Mouse (Mus musculus) hindbrain, postnatal 0 days (tissue): ENCODE data around the gene Cib3. TPM values are rescaled to one million over a fixed set of nuclear protein-coding genes. Genes with fewer than 3 reads are reported as not detected.

Experiments
- ATAC-seq: fragments of 200-750 bp; cut with Nextera tagmentation; 2 replicates; pipeline ENCODE4 v1.8.0; 2017; ENCODE audit warnings: mild to moderate bottlenecking, moderate TSS enrichment, moderate library complexity
- DNase-seq: peaks from one replicate; pipeline ENCODE4 v3.0.0-alpha.2; 2015; ENCODE audit warnings: low spot score
- H3K27ac ChIP-seq: fragments of 300-500 bp; sonication (generic); 2 replicates; pipeline ENCODE4 v1.5.1; 2014; ENCODE audit warnings: mild to moderate bottlenecking
- H3K27me3 ChIP-seq: fragments of 300-500 bp; sonication (generic); 2 replicates; pipeline ENCODE4 v1.6.1; 2014; ENCODE audit warnings: low read length, mixed read lengths; ENCODE audit not compliant: insufficient read depth
- H3K36me3 ChIP-seq: fragments of 300-500 bp; sonication (generic); 2 replicates; pipeline ENCODE4 v1.6.1; 2014; ENCODE audit warnings: low read length, mixed read lengths; ENCODE audit not compliant: insufficient read depth
- H3K4me1 ChIP-seq: fragments of 300-500 bp; sonication (generic); 2 replicates; pipeline ENCODE4 v1.6.1; 2014; ENCODE audit warnings: antibody characterized with exemption, low read length, mixed read lengths; ENCODE audit not compliant: insufficient read depth
- H3K4me2 ChIP-seq: fragments of 300-500 bp; sonication (generic); 2 replicates; pipeline ENCODE4 v1.6.1; 2014; ENCODE audit warnings: low read depth, mild to moderate bottlenecking, low read length, moderate library complexity, mixed read lengths
- H3K4me3 ChIP-seq: fragments of 300-500 bp; sonication (generic); 2 replicates; pipeline ENCODE4 v1.5.1; 2014; ENCODE audit warnings: low read length
- H3K9ac ChIP-seq: fragments of 300-500 bp; sonication (generic); replicated peaks from 2 replicates; pipeline ENCODE4 v1.6.1; 2014; ENCODE audit warnings: mild to moderate bottlenecking, low read length, moderate library complexity, mixed read lengths
- H3K9me3 ChIP-seq: fragments of 300-500 bp; sonication (generic); 2 replicates; pipeline ENCODE4 v1.6.1; 2016; ENCODE audit warnings: low read length, mixed read lengths
- CTCF ChIP-seq: IDR thresholded peaks from 2 replicates; pipeline ENCODE4 v1.5.1; 2016; ENCODE audit warnings: antibody characterized with exemption, control low read depth, low read depth
- WGBS: fragments of 180-500 bp; shearing (Covaris S2); extraction: QIAGEN DNeasy Blood & Tissue Kit; methylation state at CpG from one replicate; pipeline ENCODE4 v1.1.7; 2014; 5-methylcytosine and 5-hydroxymethylcytosine counted together
- polyA plus RNA-seq: library from polyadenylated mRNA; unstranded; fragments of >200 nt; fragmentation: Nextera tagmentation; extraction: Ambion mirVana; gene quantifications from 2 replicates; pipeline ENCODE4 v1.2.1, GENCODE M21; 2015
- total RNA-seq: library from RNA; depleted of rRNA; stranded (reverse); fragments of >200 nt; gene quantifications from 2 replicates; pipeline ENCODE4 v1.2.3, GENCODE M21; 2014

Gene Cib3
- total and polyA plus RNA-seq, 2 experiments from 2014 or later: not detected

GRCm38 (mm10) chr8:72222656-72223055 is 10.0 kb upstream of the Cib3 start:
- H3K4me1 ChIP-seq: peaks cover 7% of the 10 kb centered on the region
- DNase-seq (no peak), ATAC-seq (no peak)
- WGBS: 89% methylated on average over 5 of the region's 5 CpGs
- no peak for TF ChIP-seq CTCF
- no peaks in the 10 kb centered on the region for H3K27me3 ChIP-seq
- no peak overlapping the region for H3K9ac ChIP-seq
- H3K4me2 ChIP-seq: no peak overlapping the region
- peaks cover 10% of the 10 kb centered on the region for H3K36me3 ChIP-seq
- H3K9me3 ChIP-seq: no peaks in the 10 kb centered on the region
- H3K27ac ChIP-seq: no peak overlapping the region
- no peak overlapping the region for H3K4me3 ChIP-seq

GRCm38 (mm10) chr8:72220758-72221157 is 8.1 kb upstream of the Cib3 start:
- H3K4me2 ChIP-seq: peak overlapping the region; percentile 88
- H3K36me3 ChIP-seq: peaks cover 10% of the 10 kb centered on the region
- no peaks in the 10 kb centered on the region for H3K27me3 ChIP-seq
- peaks cover 7% of the 10 kb centered on the region for H3K4me1 ChIP-seq
- DNase-seq (no peak), ATAC-seq (no peak)
- H3K9me3 ChIP-seq: no peaks in the 10 kb centered on the region
- peak overlapping the region; percentile 83 for H3K4me3 ChIP-seq
- TF ChIP-seq CTCF: peak; percentile 32; the same call in 1 of the 2 replicates
- no peak overlapping the region for H3K27ac ChIP-seq
- no peak overlapping the region for H3K9ac ChIP-seq
- WGBS: 82% methylated on average over 4 of the region's 4 CpGs

- 16% methylated on average over 39 of the region's 39 CpGs for WGBS
Observed at GRCm38 (mm10) chr8:72219541-72220363, 7.1 kb upstream of the Cib3 start, which contains the start of gene Fam32a. Gene Fam32a (plus strand): TSS chr8:72219730.

GRCm38 (mm10) chr8:72218781-72219540 is 6.3 kb upstream of the Cib3 start:
- peak overlapping the region; percentile 88 for H3K4me2 ChIP-seq
- no peak overlapping the region for H3K27ac ChIP-seq
- DNase-seq (no peak), ATAC-seq (peak; percentile 33)
- 75% methylated on average over 9 of the region's 10 CpGs for WGBS
- H3K36me3 ChIP-seq: peaks cover 10% of the 10 kb centered on the region
- H3K4me1 ChIP-seq: peaks cover 7% of the 10 kb centered on the region
- no peaks in the 10 kb centered on the region for H3K9me3 ChIP-seq
- no peaks in the 10 kb centered on the region for H3K27me3 ChIP-seq
- TF ChIP-seq CTCF: no peak
- peak overlapping the region; percentile 83 for H3K4me3 ChIP-seq
- H3K9ac ChIP-seq: no peak overlapping the region

More at GRCm38 (mm10) chr8:72219541-72220363, 7.1 kb upstream of the Cib3 start, which contains the start of gene Fam32a:
- ATAC-seq (peak; percentile 98), DNase-seq (peak; percentile 98)
- H3K27me3 ChIP-seq: no peaks in the 10 kb centered on the region
- H3K4me1 ChIP-seq: peaks cover 7% of the 10 kb centered on the region
- peak within 1 kb of the TSS; percentile 72 for H3K9ac ChIP-seq
- peak within 1 kb of the TSS; percentile 83 for H3K4me3 ChIP-seq
- no peaks in the 10 kb centered on the region for H3K9me3 ChIP-seq
- peaks cover 10% of the 10 kb centered on the region for H3K36me3 ChIP-seq
- H3K27ac ChIP-seq: peak within 1 kb of the TSS; percentile 84
- no peak for TF ChIP-seq CTCF
- H3K4me2 ChIP-seq: peak within 1 kb of the TSS; percentile 88

- WGBS: 33% methylated on average over 1 of the region's 1 CpGs
- no peak for DNase-seq
- Histone ChIP-seq H3K36me3 (no peaks in the 10 kb centered on the region), H3K9me3 (no peaks in the 10 kb centered on the region), H3K4me2 (no peak overlapping the region), H3K4me1 (peaks cover 7% of the 10 kb centered on the region), H3K27me3 (no peaks in the 10 kb centered on the region), H3K4me3 (no peak overlapping the region), H3K9ac (no peak overlapping the region), H3K27ac (no peak overlapping the region)
- TF ChIP-seq CTCF: no peak
- no peak for ATAC-seq
Observed at GRCm38 (mm10) chr8:72215871-72216270, 3.2 kb upstream of the Cib3 start.

GRCm38 (mm10) chr8:72215060-72215459 is 2.4 kb upstream of the Cib3 start:
- DNase-seq (no peak), ATAC-seq (no peak)
- Histone ChIP-seq H3K4me3 (no peak overlapping the region), H3K4me2 (no peak overlapping the region), H3K36me3 (no peaks in the 10 kb centered on the region), H3K27me3 (no peaks in the 10 kb centered on the region), H3K4me1 (peaks cover under 1% of the 10 kb centered on the region; the same call in 1 of the 2 replicates), H3K9me3 (no peaks in the 10 kb centered on the region), H3K27ac (no peak overlapping the region), H3K9ac (no peak overlapping the region)
- 42% methylated on average over 2 of the region's 2 CpGs for WGBS
- peak; percentile 35 for TF ChIP-seq CTCF
